Mouse (Mus musculus) A20 (cell line): ENCODE measurements around the gene Gm47955.
"Not testable (repeated sequence)": the region's sequence is repeated elsewhere in the genome, so short reads cannot be mapped to it uniquely, and the experiment has no call there.

Experiments
- DNase-seq: peaks from one replicate; pipeline ENCODE4 v3.0.0-alpha.2; 2011; ENCODE audit warnings: low read depth, low spot score

Gm47955 gene

DNA sequence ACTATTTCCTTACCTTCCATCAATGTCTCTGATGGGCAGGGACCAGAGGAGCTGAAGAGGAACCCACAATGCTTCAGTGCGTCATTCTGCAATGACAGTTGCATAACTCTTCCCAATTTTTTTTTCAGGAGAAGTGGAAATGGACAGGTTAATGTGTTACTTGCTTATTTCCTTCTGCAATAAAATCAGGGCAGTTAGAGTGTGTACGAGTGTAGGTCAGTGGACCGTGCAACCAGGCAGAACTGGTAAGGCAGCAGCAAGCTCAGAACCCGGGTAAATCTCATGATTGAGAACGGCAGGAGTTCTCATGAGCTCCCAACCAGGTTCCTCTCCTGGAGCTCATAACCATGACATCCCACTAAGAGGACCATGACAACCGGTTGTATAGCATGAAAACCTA lies 32.0 kb downstream of the Gm47955 start:
- DNase-seq = no peak

- no peak for DNase-seq
Observed at GRCm38 (mm10) chr1:82993947-82994346, 33.9 kb downstream of the Gm47955 start.

GRCm38 (mm10) chr1:83000306-83000705 lies 40.2 kb downstream of the Gm47955 start, which contains the start of gene Gm47959:
Gene Gm47959, plus strand, starts transcription at chr1:83000548.
- DNase-seq = not testable (repeated sequence)

DNA sequence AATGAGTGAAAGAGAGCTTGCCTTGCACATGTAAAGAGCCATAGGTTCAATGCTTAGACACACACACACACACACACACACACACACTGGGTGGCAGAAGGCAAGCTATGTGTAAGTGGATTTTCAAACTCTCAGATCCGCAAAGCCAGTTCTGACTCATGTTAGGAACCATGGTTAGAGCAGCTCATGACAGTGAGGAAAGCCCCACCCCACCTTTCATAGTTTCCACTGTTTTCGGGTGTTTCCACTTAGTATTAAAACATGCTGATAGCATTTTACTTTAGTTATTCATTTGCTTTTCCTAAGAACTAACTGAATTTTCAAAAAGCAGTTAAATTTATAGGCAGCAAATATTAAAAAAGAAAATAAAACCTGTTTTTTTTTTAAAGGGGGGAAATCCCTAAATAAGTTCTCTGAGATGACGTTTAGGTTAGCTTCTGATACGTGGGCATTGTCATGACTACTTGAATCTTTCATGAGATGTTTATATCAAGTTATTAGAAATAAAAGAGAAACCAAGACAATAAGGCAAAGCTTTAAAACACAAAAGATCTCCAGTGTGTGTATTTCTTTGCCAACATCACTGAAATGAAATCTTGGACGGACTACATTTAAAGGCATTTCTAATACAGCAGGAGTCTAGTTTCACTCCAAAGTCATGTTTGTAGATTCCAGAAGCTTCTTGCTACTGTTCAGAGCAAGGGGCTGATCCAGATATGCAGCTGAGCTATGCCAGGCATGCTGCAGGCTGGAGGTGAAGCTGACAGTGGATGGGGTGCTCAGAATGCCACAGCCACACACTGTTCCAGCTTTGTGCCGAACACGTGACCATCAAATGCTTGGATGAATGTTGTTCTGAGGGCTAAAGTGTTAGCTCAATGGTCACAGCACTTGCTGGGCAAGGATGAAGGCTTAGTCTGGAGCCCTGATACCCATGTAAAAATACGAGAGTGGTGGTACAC lies 46.4 kb downstream of the Gm47955 start:
- DNase-seq = peak; percentile 12

GRCm38 (mm10) chr1:83007471-83007870 lies 47.4 kb downstream of the Gm47955 start:
- DNase-seq = no peak
